Mouse (Mus musculus) adipocyte (in vitro differentiated cells): ENCODE results near the gene Ptprz1.
"Not testable (repeated sequence)": the region's sequence is repeated elsewhere in the genome, so short reads cannot be mapped to it uniquely, and the experiment has no call there.

ENCODE experiments used
- DNase-seq: peaks from one replicate; pipeline ENCODE4 v3.0.0-alpha.2; 2016; ENCODE audit warnings: low spot score

Gene Ptprz1

GRCm38 (mm10) chr6:23003152-23003551 is 127.8 kb downstream of the Ptprz1 start:
- DNase-seq: no peak

GRCm38 (mm10) chr6:23014988-23015613 is 139.8 kb downstream of the Ptprz1 start:
- no peak for DNase-seq

- no peak for DNase-seq
Measured at GRCm38 (mm10) chr6:23028251-23028650, 152.9 kb downstream of the Ptprz1 start.

- DNase-seq: no peak
Measured at GRCm38 (mm10) chr6:23048836-23049235, 173.5 kb downstream of the Ptprz1 start.

GRCm38 (mm10) chr6:23055734-23056133 is 180.4 kb downstream of the Ptprz1 start:
- DNase-seq: no peak

GRCm38 (mm10) chr6:23076060-23076459 is 200.8 kb downstream of the Ptprz1 start:
- no peak for DNase-seq

- no peak for DNase-seq
Measured at GRCm38 (mm10) chr6:23078273-23078672, 203.0 kb downstream of the Ptprz1 start.

- DNase-seq: no peak
Measured at GRCm38 (mm10) chr6:23079991-23080680, 204.8 kb downstream of the Ptprz1 start.

GRCm38 (mm10) chr6:23084587-23085421 is 209.5 kb downstream of the Ptprz1 start:
- DNase-seq: no peak

GRCm38 (mm10) chr6:23089292-23089691 is 214.0 kb downstream of the Ptprz1 start:
- DNase-seq: not testable (repeated sequence)

GRCm38 (mm10) chr6:23090346-23091055 is 215.2 kb downstream of the Ptprz1 start:
- DNase-seq: not testable (repeated sequence)
